Mouse (Mus musculus) induced T-regulatory cell, adult 2 months (primary cell): ENCODE results near the gene Olfr1145.

Experiments
- DNase-seq: peaks from one replicate; pipeline ENCODE4 v3.0.0-alpha.2; 2012; ENCODE audit warnings: low read depth

Olfr1145 gene

DNA sequence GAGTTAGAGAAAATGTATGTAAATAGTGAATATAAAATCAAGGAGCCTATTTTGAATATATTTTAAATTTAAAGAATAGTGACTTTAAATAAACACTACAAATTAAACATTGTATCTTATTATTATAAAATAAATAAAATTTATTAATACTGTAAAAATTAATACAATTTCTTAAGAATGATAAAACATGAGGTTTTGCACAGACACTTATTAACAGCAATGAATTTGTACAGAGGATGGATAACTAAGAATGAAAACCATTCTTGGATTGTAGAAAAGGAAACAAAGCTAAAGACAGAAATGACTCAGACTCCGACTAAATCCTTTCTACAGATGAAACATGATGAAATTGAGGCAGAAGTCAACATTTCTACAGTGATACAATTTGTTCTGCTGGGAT, at the start of gene Olfr1145:
Gene Olfr1145 (plus strand): TSS at position 301 of the 400 bp plus-strand sequence.
- DNase-seq = no peak

DNA sequence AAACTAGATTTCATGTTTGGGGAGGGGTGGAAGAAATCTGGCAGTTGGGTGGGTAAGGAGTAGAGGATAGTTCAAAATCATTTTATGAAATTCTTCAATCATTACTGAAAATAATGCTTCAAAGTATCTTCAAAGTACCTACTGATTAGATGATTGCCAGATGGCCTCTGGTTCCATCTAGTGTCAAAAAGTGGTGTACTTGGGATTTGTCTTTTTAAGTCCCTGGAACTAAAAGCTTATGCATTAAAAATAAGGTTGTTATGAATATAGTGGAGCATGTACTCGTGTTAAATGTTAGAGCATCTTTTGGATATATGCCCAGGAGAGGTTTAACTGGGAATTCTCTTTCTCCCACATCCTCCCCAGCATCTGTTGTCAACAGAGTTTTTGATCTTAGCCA, 33.5 kb upstream of the Olfr1145 start:
- DNase-seq = no peak

DNA sequence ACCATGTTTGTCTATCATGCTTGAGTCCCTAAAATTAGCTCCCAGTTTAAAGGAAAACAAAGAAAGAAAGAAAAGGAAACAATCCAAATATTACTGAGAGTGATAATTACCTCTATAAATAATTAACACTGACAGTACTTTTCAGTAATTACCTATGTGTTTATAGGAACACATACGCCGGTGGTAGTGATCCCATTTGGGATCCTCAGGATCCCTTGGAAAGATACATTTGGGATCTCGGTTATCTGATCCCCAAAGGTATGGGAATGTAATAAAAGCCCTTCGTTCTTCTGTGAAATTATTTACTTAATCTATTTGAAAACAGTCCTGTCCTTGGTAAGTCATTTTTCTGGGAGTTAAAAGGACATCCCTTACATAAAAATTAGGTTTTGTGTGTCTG, 30.4 kb upstream of the Olfr1145 start, which contains the start of gene Olfr152:
Gene Olfr152 (plus strand): TSS at position 301 of the 400 bp plus-strand sequence.
- DNase-seq = no peak

DNA sequence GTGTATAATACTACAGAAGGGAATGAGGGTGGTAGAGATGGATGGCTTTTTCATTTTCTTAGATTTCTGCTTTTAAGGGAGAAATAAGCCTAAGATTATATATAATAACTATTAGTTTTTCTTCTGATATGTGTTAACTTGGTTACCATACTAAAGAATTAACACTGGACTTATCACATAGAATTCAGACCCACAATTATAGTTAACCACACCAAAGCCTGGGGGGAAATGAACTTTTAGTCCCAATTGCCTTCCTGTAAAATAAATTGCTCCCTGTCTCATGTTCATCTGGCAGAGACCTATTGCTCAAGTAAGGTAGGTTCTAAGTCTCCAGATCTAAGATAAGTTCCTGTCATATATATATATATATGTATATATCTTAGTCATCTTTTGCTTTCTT, 9.3 kb upstream of the Olfr1145 start, which contains the start of gene Olfr1143:
Gene Olfr1143 (plus strand): TSS at position 301 of the 400 bp plus-strand sequence.
- no peak for DNase-seq

DNA sequence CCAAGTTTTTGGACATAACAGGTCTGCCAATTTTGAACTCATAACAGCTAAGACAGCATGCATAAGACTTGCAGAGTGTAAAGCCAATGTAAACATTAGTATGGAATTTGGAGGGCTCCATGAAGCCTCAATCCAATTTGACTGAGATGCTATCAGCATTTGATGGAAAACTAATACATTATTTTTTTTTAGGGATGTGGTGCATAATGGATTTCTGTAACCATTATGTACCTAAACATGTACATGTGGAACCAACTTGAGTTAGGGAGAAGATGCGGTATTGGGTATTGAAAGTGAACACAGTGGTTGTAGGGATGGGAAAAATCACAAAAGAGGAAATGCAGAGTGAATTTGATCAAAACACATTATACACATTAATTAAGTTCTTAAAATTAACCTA, 20.6 kb downstream of the Olfr1145 start, which contains the start of gene Olfr1148:
Gene Olfr1148 (plus strand): TSS at position 301 of the 400 bp plus-strand sequence.
- DNase-seq = no peak

DNA sequence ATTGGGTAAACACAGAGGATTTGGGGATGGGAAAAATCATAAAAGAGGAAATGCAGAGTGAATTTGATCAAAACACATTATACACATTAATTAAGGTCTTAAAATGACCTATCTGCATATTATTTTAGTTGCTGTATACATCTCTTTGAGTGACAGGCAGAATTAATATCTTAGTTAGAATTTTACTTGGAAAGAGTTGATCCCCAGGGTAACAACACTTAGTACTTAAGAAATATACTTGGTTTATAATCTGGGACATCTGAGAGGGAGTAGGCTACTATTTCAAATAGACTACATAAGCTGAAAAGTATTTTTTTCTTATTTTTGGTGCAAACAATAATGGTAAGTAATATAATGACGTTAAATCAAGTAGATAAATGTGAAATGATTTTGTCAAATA, 34.1 kb downstream of the Olfr1145 start, which contains the start of gene Olfr1150-ps1:
Gene Olfr1150-ps1 (plus strand): TSS at position 301 of the 400 bp plus-strand sequence.
- DNase-seq = no peak

DNA sequence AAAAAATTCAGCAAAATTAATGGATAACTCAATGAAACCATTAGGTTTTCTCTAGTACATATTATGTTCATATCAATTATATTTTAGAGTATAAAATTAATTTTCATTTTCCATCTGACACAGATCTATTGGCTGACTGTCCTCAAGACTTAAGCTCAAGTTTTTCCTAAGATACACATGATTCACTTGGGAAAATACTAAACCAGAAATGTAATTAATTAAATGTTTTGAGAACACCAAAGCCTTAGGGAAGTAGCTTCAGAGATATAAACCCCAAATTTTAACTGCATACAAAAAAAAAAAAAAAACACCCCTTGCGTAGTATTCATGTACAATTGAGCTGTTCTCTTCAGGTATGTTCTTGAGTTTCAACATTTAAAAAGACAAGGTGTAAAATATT, 45.9 kb downstream of the Olfr1145 start, which contains the start of gene Olfr1151:
Gene Olfr1151 (plus strand): TSS at position 301 of the 400 bp plus-strand sequence.
- no peak for DNase-seq
